Comparison of ENCODE assay signal across 9 mouse cellular contexts in the genomic region with DNA sequence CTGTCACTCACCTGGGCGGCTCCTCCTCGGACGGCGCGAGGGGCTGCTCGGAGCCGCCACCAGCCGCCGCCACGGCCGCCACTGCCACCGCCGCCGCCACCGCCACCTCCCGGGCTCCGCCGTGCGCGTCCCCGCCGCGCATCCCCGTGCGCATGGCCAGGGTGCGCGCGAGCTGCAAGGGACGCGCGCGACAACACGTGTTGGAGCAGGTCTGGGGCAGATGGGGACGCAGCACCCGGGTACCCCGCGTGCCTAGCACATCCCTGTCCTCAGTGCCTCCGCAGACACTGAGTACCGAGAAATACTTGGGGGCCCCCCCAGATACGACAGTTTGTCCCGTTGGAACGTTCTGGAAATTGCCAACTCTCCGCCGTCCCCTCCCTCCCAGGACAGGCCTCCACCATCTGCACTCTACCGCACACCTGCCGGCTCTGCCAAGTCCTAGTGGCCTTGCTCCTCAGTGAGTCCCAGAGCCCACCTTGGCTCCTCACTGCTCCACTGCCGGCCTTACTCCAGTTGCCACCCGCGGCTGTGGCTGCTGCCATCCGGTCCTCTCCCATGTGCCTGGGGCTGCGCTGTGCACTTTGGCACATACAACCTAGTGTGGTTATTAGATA. TPM values are rescaled to one million over a fixed set of nuclear protein-coding genes. Genes with fewer than 3 reads are reported as not detected.
A peak's percentile ranks its signal among the peaks of the same experiment; 100 is the strongest.
DNase-seq lines count a peak whose midpoint lies in the region; ATAC-seq and TF ChIP-seq lines count a peak whose summit lies in the region.
"Had no signal": no experiment of that assay in that cellular context is flagged by ENCODE, and none has a peak within 500 bp of the region (broad histone marks: within the 10 kb centered on the region; RNA-seq: fewer than 3 reads in every experiment).

A gene (minus strand): TSS at position 109 of the 617 bp plus-strand sequence.

- DNase-seq in kidney, postnatal 25 days = no peak
- peak; percentile 63 for DNase-seq in forebrain, embryonic 14.5 days (ENCODE audit: low spot score)
- DNase-seq in layer of hippocampus, adult 18-20 months (ENCODE audit: low spot score in 2 of 2) = peak; percentile 51 to 65
- peak; percentile 32 for DNase-seq in midbrain, embryonic 10.5 days (ENCODE audit: low spot score)
- DNase-seq in urinary bladder, postnatal 25 days (ENCODE audit: low spot score) = no peak
- no peak for DNase-seq in spleen, postnatal 10 days (ENCODE audit: low spot score in 2 of 2)

- peak within 1 kb of the TSS; percentile 87 for H3K4me2 ChIP-seq in kidney, embryonic 14.5 days (replicated peaks; ENCODE audit: low read depth, low read length)
- peak within 1 kb of the TSS; percentile 81 for H3K4me2 ChIP-seq in forebrain, embryonic 14.5 days (ENCODE audit: low read length)

- no peak within 1 kb of the TSS for H3K27ac ChIP-seq in kidney, embryonic 14.5 days (ENCODE audit: low read depth, low read length)
- H3K27ac ChIP-seq in bone marrow macrophage, adult 2 months (ENCODE audit: insufficient read depth, low read depth, low read length) = no peak within 1 kb of the TSS
- H3K27ac ChIP-seq in forebrain, embryonic 14.5 days (ENCODE audit: low read depth, low read length) = no peak within 1 kb of the TSS
- peak within 1 kb of the TSS; percentile 69 for H3K27ac ChIP-seq in midbrain, embryonic 10.5 days (replicated peaks)

- peak within 1 kb of the TSS; percentile 47 for H3K4me3 ChIP-seq in kidney, embryonic 14.5 days (ENCODE audit: low read length)
- peak within 1 kb of the TSS; percentile 42 for H3K4me3 ChIP-seq in bone marrow macrophage, adult 2 months (ENCODE audit: insufficient read depth, low read length)
- peak within 1 kb of the TSS; percentile 45 for H3K4me3 ChIP-seq in forebrain, embryonic 14.5 days (ENCODE audit: low read depth, low read length)
- peak within 1 kb of the TSS; percentile 63 for H3K4me3 ChIP-seq in midbrain, embryonic 10.5 days

- TF ChIP-seq POLR2A in bone marrow macrophage, adult 2 months (IDR thresholded peaks at IDR 0.05; ENCODE audit: borderline replicate concordance, low read depth, low read length) = no peak

- peaks cover 43% of the 10 kb centered on the region for H3K27me3 ChIP-seq in kidney, embryonic 14.5 days (ENCODE audit: control insufficient read depth, insufficient read depth, low read length)
- peaks cover 24% of the 10 kb centered on the region for H3K27me3 ChIP-seq in forebrain, embryonic 14.5 days (replicated peaks; ENCODE audit: control insufficient read depth, insufficient read depth, low read length)
- H3K27me3 ChIP-seq in midbrain, embryonic 10.5 days (ENCODE audit: low read depth, poor library complexity, severe bottlenecking) = peaks cover 68% of the 10 kb centered on the region

- peak within 1 kb of the TSS; percentile 55 for H3K9ac ChIP-seq in kidney, embryonic 14.5 days (ENCODE audit: low read depth, low read length)
- peak within 1 kb of the TSS; percentile 64 for H3K9ac ChIP-seq in forebrain, embryonic 14.5 days (ENCODE audit: low read length)

- H3K4me1 ChIP-seq in kidney, embryonic 14.5 days (ENCODE audit: control insufficient read depth, insufficient read depth, low read length) = peaks cover 9% of the 10 kb centered on the region
- H3K4me1 ChIP-seq in bone marrow macrophage, adult 2 months (ENCODE audit: control insufficient read depth, insufficient read depth, low read length) = peaks cover 18% of the 10 kb centered on the region
- H3K4me1 ChIP-seq in forebrain, embryonic 14.5 days (ENCODE audit: control insufficient read depth, insufficient read depth, low read length) = peaks cover 5% of the 10 kb centered on the region; the same call in 1 of the 2 replicates
- peaks cover 39% of the 10 kb centered on the region for H3K4me1 ChIP-seq in midbrain, embryonic 10.5 days

- WGBS in kidney, embryonic 14.5 days = 5% methylated on average over 27 of the region's 51 CpGs
- WGBS in forebrain, embryonic 14.5 days = 5% methylated on average over 39 of the region's 51 CpGs
- 6% methylated on average over 44 of the region's 51 CpGs for WGBS in midbrain, embryonic 10.5 days

- ATAC-seq in kidney, embryonic 14.5 days (ENCODE audit: low FRiP score, low TSS enrichment) = no peak; the same call in none of the 2 replicates
- peak; percentile 60 for ATAC-seq in forebrain, embryonic 14.5 days

- H3K36me3 ChIP-seq in kidney, embryonic 14.5 days (ENCODE audit: control insufficient read depth, insufficient read depth, low read length) = no peaks in the 10 kb centered on the region
- H3K36me3 ChIP-seq in forebrain, embryonic 14.5 days (ENCODE audit: control insufficient read depth, insufficient read depth, low read length) = no peaks in the 10 kb centered on the region
- no peaks in the 10 kb centered on the region for H3K36me3 ChIP-seq in midbrain, embryonic 10.5 days

- no peak for TF ChIP-seq CTCF in bone marrow macrophage, adult 2 months (IDR thresholded peaks at IDR 0.05; ENCODE audit: low read depth, low read length)

- no peaks in the 10 kb centered on the region for H3K9me3 ChIP-seq in kidney, embryonic 14.5 days (ENCODE audit: control insufficient read depth, low read length)
- no peaks in the 10 kb centered on the region for H3K9me3 ChIP-seq in forebrain, embryonic 14.5 days (replicated peaks; ENCODE audit: control insufficient read depth, low read length)
- H3K9me3 ChIP-seq in midbrain, embryonic 10.5 days (replicated peaks) = no peaks in the 10 kb centered on the region

RNA-seq across cellular contexts. Expression of the gene that starts here (rescaled TPM):
- 0.17 and 0.97 TPM in 2 replicates for polyA plus RNA-seq in kidney, embryonic 14.5 days (2014; fragmentation: Nextera tagmentation; extraction: Ambion mirVana)
- polyA plus RNA-seq in bone marrow macrophage, adult 2 months (2012; ENCODE audit: insufficient read depth, insufficient read length, missing spikeins) = not detected in 2 replicates
- polyA plus RNA-seq in forebrain, embryonic 14.5 days (2014; fragmentation: Nextera tagmentation; extraction: Ambion mirVana) = 2.7 and 4.7 TPM in 2 replicates
- 10 to 100 TPM; 42.7 to 51.6 TPM for total RNA-seq in layer of hippocampus, adult 18-20 months (2021)
- polyA plus RNA-seq in midbrain, embryonic 10.5 days (2016; fragmentation: Nextera tagmentation; extraction: Ambion mirVana) = 1.1 and 1.4 TPM in 2 replicates
- total RNA-seq: MEL had no signal

Comparison
In these comparisons a context has a peak if more than half of its experiments do, and no peak if none do; other contexts are left out.
1. DNase-seq: peak in forebrain, embryonic 14.5 days (single experiment), layer of hippocampus, adult 18-20 months (2 of 2) and midbrain, embryonic 10.5 days (single experiment); none in kidney, postnatal 25 days (0 of 2), urinary bladder, postnatal 25 days (single experiment) and spleen, postnatal 10 days (0 of 2).
2. Peak in every context shown above with its lines, with median percentiles within 50 percentile points of each other: H3K4me3 ChIP-seq.